Mouse (Mus musculus) ES-E14 (cell line): ENCODE data around the gene Rnase4. TPM values are rescaled to one million over a fixed set of nuclear protein-coding genes. Genes with fewer than 3 reads are reported as not detected.

Experiments used
- DNase-seq: peaks from one replicate; pipeline ENCODE4 v3.0.0-alpha.2; 2013; ENCODE audit warnings: low read depth, low spot score
- H3K27ac ChIP-seq: 2 replicates; pipeline ENCODE4 v1.5.1; 2012; ENCODE audit warnings: low read depth, mild to moderate bottlenecking, low read length, moderate library complexity, mixed read lengths; ENCODE audit not compliant: poor library complexity, insufficient read depth, severe bottlenecking
- H3K36me3 ChIP-seq: 2 replicates; pipeline ENCODE4 v1.6.1; 2012; ENCODE audit warnings: mild to moderate bottlenecking, low read length, moderate library complexity, mixed read lengths; ENCODE audit not compliant: control insufficient read depth, poor library complexity, insufficient read depth, severe bottlenecking
- H3K4me1 ChIP-seq, 2 experiments: fragments of 150-350 bp in 1 of 2; sonication (generic) in 1 of 2; 2 replicates each; pipeline ENCODE4 v1.6.1; 2012; ENCODE audit warnings: low read length in 2 of 2, mild to moderate bottlenecking in 1 of 2, mixed read lengths in 1 of 2; ENCODE audit not compliant: control insufficient read depth in 2 of 2, insufficient read depth in 2 of 2, poor library complexity in 1 of 2
- H3K4me3 ChIP-seq, 2 experiments: fragments of 150-350 bp in 1 of 2; sonication (generic) in 1 of 2; 2 replicates each; pipeline ENCODE4 v1.5.1; 2012; ENCODE audit warnings: low read length in 2 of 2, low read depth in 1 of 2, mild to moderate bottlenecking in 1 of 2, mixed read lengths in 1 of 2; ENCODE audit not compliant: insufficient read depth in 1 of 2, poor library complexity in 1 of 2, severe bottlenecking in 1 of 2
- H3K9ac ChIP-seq: 2 replicates; pipeline ENCODE4 v1.6.1; 2012; ENCODE audit warnings: low read depth, mild to moderate bottlenecking, low read length, mixed read lengths; ENCODE audit not compliant: poor library complexity, insufficient read depth, severe bottlenecking
- H3K9me3 ChIP-seq: fragments of 150-350 bp; sonication (generic); 2 replicates; pipeline ENCODE4 v1.6.1; 2012; ENCODE audit warnings: low read depth, mild to moderate bottlenecking, low read length; ENCODE audit not compliant: control insufficient read depth, insufficient read depth
- CHD2 ChIP-seq: IDR thresholded peaks from 2 replicates; pipeline ENCODE4 v1.6.1; 2014; ENCODE audit warnings: mild to moderate bottlenecking, low read depth, low read length, inconsistent platforms
- HCFC1 ChIP-seq: IDR thresholded peaks from 2 replicates; pipeline ENCODE4 v1.6.1; 2012; ENCODE audit warnings: low read length, inconsistent platforms, borderline replicate concordance; ENCODE audit not compliant: insufficient read depth
- MAFK ChIP-seq: IDR thresholded peaks from 2 replicates; pipeline ENCODE4 v1.6.1; 2014; ENCODE audit warnings: mild to moderate bottlenecking, low read depth, low read length, inconsistent platforms; ENCODE audit not compliant: insufficient read depth
- ZC3H11A ChIP-seq: IDR thresholded peaks from 2 replicates; pipeline ENCODE4 v1.6.1; 2012; ENCODE audit warnings: low read depth, mild to moderate bottlenecking, inconsistent platforms, low read length, borderline replicate concordance
- ZNF384 ChIP-seq: IDR thresholded peaks from 2 replicates; pipeline ENCODE4 v1.6.1; 2012; ENCODE audit warnings: low read depth, low read length, inconsistent platforms
- in situ Hi-C, 2 experiments: fragments of 600-800 bp; cut with MboI; formaldehyde crosslinking; loops; one replicate each; pipeline ENCODE4 v1.15.1; 2025; ENCODE audit warnings: low sequenced_read_pairs in 2 of 2, inconsistent platforms in 1 of 2; ENCODE audit not compliant: unreplicated experiment in 2 of 2
- total RNA-seq: library from RNA; depleted of rRNA; stranded (reverse); fragments of 300-350 nt; gene quantifications from 2 replicates; pipeline ENCODE4 v1.2.3, GENCODE M21; 2012

The Rnase4 gene
- total RNA-seq, 1 experiment: 2.5 TPM

- Histone ChIP-seq H3K36me3 (no peaks in the 10 kb centered on the region), H3K4me3 (no peak overlapping the region), H3K4me1 (peaks cover 0 to 8% of the 10 kb centered on the region in 2 experiments; a peak in 1 of 4 replicates), H3K9ac (no peak overlapping the region), H3K9me3 (no peaks in the 10 kb centered on the region), H3K27ac (no peak overlapping the region)
- TF ChIP-seq CHD2: no peak
- no peak for TF ChIP-seq MAFK
- TF ChIP-seq ZNF384: no peak
- no peak for TF ChIP-seq HCFC1
- no peak for TF ChIP-seq ZC3H11A
- DNase-seq: no peak
- in situ Hi-C loops: no loop called here
Measured at GRCm38 (mm10) chr14:51127648-51128258, 36.9 kb downstream of the Rnase4 start.

DNA sequence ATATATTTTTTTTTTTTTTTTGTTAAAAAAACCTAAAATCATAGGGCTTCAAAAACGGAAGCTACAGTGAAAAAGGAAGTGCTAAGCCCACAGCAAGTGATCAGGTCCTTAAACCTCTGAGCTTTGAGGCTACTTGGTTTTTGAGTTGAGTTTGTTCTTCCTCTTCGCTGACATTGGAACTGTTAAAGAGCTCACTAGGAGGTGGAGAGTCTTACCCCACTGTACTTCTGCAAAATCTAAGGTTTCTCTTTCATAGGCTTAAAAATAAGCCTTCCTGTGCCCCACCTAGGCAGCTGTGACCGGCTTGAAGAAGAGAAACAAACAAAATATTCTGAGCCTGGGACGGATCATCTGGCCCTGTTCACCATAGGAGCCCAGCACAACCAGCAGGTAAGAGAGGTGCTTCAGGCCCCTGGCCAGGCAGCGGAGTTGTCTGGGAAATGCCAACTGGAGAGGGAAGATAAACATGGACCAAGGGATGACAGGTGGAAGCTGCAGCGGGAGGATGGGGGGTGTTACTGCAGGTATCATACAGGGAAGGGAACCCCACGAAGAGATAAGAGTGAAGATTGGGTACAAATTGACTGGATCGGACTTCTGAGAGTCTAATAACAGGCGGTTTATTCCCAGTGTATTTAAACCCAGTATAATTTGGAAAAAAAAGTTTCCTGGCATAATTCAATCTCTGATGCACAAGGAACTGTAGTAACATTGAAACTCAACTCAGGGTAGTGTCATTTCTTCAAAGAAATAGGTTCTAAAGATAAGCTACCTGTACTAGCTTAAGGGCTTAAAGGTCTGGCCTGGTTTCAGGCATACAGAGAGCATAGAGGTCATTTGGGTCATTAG, 38.1 kb downstream of the Rnase4 start:
- no peak overlapping the region for H3K27ac ChIP-seq
- H3K4me1 ChIP-seq: peaks cover 0 to 8% of the 10 kb centered on the region in 2 experiments; a peak in 1 of 4 replicates
- DNase-seq: no peak
- no peak overlapping the region for H3K9ac ChIP-seq
- no peaks in the 10 kb centered on the region for H3K36me3 ChIP-seq
- TF ChIP-seq CHD2 (no peak), HCFC1 (no peak), ZC3H11A (no peak), ZNF384 (no peak), MAFK (no peak)
- H3K9me3 ChIP-seq: no peaks in the 10 kb centered on the region
- no peak overlapping the region for H3K4me3 ChIP-seq
- in situ Hi-C loops: no loop called here

DNA sequence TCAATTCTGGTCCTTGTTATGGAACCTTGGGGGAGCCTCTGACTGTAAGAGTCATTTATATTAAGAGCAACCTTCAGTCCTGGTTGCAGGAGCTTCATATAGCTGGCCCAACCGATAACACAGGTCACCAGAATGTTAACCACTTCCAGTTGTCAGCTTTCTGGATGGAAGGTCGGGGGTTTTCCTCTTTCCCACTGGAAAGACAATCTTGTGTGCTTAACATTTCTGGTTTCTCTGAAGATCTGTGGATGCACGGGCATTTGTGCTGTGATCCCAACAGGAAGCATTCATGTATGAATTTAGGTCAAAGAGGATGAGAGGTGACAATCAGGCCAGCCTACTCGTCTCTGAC, 38.7 kb downstream of the Rnase4 start:
- H3K4me3 ChIP-seq: no peak overlapping the region
- DNase-seq: no peak
- in situ Hi-C loops: no loop called here
- no peak overlapping the region for H3K9ac ChIP-seq
- H3K9me3 ChIP-seq: no peaks in the 10 kb centered on the region
- H3K36me3 ChIP-seq: no peaks in the 10 kb centered on the region
- H3K4me1 ChIP-seq: peaks cover 0 to 8% of the 10 kb centered on the region in 2 experiments; a peak in 1 of 4 replicates
- no peak for TF ChIP-seq HCFC1
- H3K27ac ChIP-seq: no peak overlapping the region

- H3K4me3 ChIP-seq: no peak overlapping the region
- TF ChIP-seq MAFK (no peak), HCFC1 (no peak), ZNF384 (no peak), CHD2 (no peak), ZC3H11A (no peak)
- in situ Hi-C loops: no loop called here
- no peaks in the 10 kb centered on the region for H3K36me3 ChIP-seq
- no peak for DNase-seq
- H3K9ac ChIP-seq: no peak overlapping the region
- H3K27ac ChIP-seq: peak overlapping the region; percentile 4; the same call in 1 of the 2 replicates
- peaks cover 0 to 8% of the 10 kb centered on the region in 2 experiments; a peak in 1 of 4 replicates for H3K4me1 ChIP-seq
- H3K9me3 ChIP-seq: no peaks in the 10 kb centered on the region
Measured at GRCm38 (mm10) chr14:51130315-51130940, 39.6 kb downstream of the Rnase4 start.
